Mouse (Mus musculus) spleen, postnatal 36 days (tissue): Measurements from ENCODE around the gene Gm11237.
"Not testable (repeated sequence)": the region's sequence is repeated elsewhere in the genome, so short reads cannot be mapped to it uniquely, and the experiment has no call there.

ENCODE experiments used
- DNase-seq, 2 experiments: peaks; one replicate each; pipeline ENCODE4 v3.0.0; 2022; ENCODE audit warnings: low spot score in 2 of 2, mixed read lengths in 1 of 2

The Gm11237 gene

DNA sequence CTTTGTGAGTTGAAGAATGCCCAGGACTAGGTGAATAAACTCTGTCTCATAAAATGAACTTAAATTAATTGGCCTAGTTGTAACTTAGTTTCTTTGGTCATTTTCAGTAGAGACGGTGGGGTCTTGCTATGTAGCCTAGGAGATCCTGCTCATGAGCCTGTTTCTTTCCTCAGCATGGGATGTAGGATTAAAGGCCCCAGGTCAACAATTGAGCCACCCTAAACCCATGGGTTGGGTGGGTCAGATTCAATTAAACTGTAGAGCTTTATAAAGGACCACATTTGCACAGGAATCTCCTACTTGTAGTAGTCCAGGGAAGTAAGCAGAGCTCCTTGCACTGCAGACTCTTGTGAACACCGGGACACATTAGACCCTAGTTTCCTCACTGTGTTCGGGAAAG is at the start of gene Gm11237:
Gm11237 (plus strand) TSS at position 301 of the 400 bp plus-strand sequence.
- not testable (repeated sequence) for DNase-seq

DNA sequence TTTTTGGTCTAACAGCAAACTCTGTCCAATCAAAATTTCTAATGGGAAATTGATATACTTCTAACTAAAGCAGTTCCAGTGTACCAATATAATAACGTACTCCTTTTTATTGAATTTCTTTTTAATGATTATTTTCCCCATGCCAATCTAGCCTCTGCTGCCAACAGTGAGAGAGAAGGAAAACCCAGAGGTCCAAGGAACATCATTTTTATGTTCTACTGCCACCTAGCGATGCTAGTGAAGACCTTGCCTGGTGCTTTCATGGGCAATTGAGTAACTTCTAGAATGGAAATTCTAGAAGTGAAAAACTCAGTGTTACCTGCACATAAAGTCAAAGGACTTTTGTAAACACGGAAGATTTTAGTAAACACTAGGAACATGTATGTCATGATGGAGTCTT is 23.5 kb upstream of the Gm11237 start:
- DNase-seq = no peak

DNA sequence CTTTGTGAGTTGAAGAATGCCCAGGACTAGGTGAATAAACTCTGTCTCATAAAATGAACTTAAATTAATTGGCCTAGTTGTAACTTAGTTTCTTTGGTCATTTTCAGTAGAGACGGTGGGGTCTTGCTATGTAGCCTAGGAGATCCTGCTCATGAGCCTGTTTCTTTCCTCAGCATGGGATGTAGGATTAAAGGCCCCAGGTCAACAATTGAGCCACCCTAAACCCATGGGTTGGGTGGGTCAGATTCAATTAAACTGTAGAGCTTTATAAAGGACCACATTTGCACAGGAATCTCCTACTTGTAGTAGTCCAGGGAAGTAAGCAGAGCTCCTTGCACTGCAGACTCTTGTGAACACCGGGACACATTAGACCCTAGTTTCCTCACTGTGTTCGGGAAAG is 15.2 kb upstream of the Gm11237 start, which contains the start of gene Gm11238:
Gm11238 (plus strand) TSS at position 301 of the 400 bp plus-strand sequence.
- not testable (repeated sequence) for DNase-seq

DNA sequence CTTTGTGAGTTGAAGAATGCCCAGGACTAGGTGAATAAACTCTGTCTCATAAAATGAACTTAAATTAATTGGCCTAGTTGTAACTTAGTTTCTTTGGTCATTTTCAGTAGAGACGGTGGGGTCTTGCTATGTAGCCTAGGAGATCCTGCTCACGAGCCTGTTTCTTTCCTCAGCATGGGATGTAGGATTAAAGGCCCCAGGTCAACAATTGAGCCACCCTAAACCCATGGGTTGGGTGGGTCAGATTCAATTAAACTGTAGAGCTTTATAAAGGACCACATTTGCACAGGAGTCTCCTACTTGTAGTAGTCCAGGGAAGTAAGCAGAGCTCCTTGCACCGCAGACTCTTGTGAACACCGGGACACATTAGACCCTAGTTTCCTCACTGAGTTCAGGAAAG is 15.0 kb downstream of the Gm11237 start, which contains the start of gene Gm11236:
Gm11236 (plus strand) TSS at position 301 of the 400 bp plus-strand sequence.
- not testable (repeated sequence) for DNase-seq

DNA sequence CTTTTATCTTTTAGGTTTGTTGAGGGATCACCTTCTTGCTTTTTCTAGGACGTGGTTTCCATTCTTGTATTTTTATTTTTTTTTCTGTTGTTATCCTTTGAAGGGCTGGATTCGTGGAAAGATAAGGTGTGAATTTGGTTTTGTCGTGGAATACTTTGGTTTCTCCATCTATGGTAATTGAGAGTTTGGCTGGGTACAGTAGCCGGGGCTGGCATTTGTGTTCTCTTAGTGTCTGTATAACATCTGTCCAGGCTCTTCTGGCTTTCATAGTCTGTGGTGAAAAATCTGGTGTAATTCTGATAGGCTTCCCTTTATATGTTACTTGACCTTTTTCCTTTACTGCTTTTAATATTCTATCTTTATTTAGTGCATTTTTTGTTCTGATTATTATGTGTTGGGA is 39.1 kb downstream of the Gm11237 start:
- DNase-seq = not testable (repeated sequence)

DNA sequence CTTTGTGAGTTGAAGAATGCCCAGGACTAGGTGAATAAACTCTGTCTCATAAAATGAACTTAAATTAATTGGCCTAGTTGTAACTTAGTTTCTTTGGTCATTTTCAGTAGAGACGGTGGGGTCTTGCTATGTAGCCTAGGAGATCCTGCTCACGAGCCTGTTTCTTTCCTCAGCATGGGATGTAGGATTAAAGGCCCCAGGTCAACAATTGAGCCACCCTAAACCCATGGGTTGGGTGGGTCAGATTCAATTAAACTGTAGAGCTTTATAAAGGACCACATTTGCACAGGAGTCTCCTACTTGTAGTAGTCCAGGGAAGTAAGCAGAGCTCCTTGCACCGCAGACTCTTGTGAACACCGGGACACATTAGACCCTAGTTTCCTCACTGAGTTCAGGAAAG is 45.3 kb downstream of the Gm11237 start, which contains the start of gene Gm11239:
Gm11239 (plus strand) TSS at position 301 of the 400 bp plus-strand sequence.
- DNase-seq = not testable (repeated sequence)
